Mouse (Mus musculus) neural tube, embryonic 14.5 days (tissue): ENCODE measurements at regions not wholly inside any gene's neighbourhood (a gene's known extent, or its start where the extent isn't known, plus 50 kb on each side); places are given as distances from the start of the nearest gene placed in this dataset.
A peak's percentile ranks its signal among the peaks of the same experiment; 100 is the strongest.

ENCODE experiments used
- ATAC-seq: fragments of 200-750 bp; cut with Nextera tagmentation; 2 replicates; pipeline ENCODE4 v1.8.0; 2017; ENCODE audit warnings: low read depth, mild to moderate bottlenecking, moderate TSS enrichment, moderate library complexity
- H3K27ac ChIP-seq: fragments of 300-500 bp; sonication (generic); 2 replicates; pipeline ENCODE4 v1.5.1; 2014; ENCODE audit warnings: low read depth, mild to moderate bottlenecking, control low read depth, low read length, moderate library complexity, mixed read lengths
- H3K27me3 ChIP-seq: fragments of 300-500 bp; sonication (generic); 2 replicates; pipeline ENCODE4 v1.6.1; 2014; ENCODE audit warnings: low read length; ENCODE audit not compliant: control insufficient read depth, insufficient read depth
- H3K36me3 ChIP-seq: fragments of 300-500 bp; sonication (generic); 2 replicates; pipeline ENCODE4 v1.6.1; 2014; ENCODE audit warnings: low read length, mixed read lengths; ENCODE audit not compliant: control insufficient read depth, insufficient read depth
- H3K4me1 ChIP-seq: fragments of 300-500 bp; sonication (generic); 2 replicates; pipeline ENCODE4 v1.6.1; 2014; ENCODE audit warnings: low read length; ENCODE audit not compliant: control insufficient read depth, insufficient read depth
- H3K4me2 ChIP-seq: fragments of 300-500 bp; sonication (generic); 2 replicates; pipeline ENCODE4 v1.6.1; 2014; ENCODE audit warnings: mild to moderate bottlenecking, low read depth, low read length, control low read depth
- H3K4me3 ChIP-seq: fragments of 300-500 bp; sonication (generic); 2 replicates; pipeline ENCODE4 v1.5.1; 2014; ENCODE audit warnings: low read depth, low read length, control low read depth, mixed read lengths
- H3K9ac ChIP-seq: fragments of 300-500 bp; sonication (generic); replicated peaks from 2 replicates; pipeline ENCODE4 v1.6.1; 2014; ENCODE audit warnings: low read depth, mild to moderate bottlenecking, control low read depth, low read length, mixed read lengths
- H3K9me3 ChIP-seq: fragments of 300-500 bp; sonication (generic); 2 replicates; pipeline ENCODE4 v1.6.1; 2016; ENCODE audit warnings: low read length; ENCODE audit not compliant: control insufficient read depth
- WGBS: fragments of 180-500 bp; shearing (Covaris S2); extraction: QIAGEN DNeasy Blood & Tissue Kit; methylation state at CpG from one replicate; pipeline ENCODE4 v1.1.7; 2014; 5-methylcytosine and 5-hydroxymethylcytosine counted together

GRCm38 (mm10) chr14:24972357-24972756, 485.4 kb downstream of the Rps24 start:
- ATAC-seq = no peak
- H3K9me3 ChIP-seq = no peaks in the 10 kb centered on the region
- H3K9ac ChIP-seq = no peak overlapping the region
- WGBS = 72% methylated on average over 7 of the region's 7 CpGs
- no peaks in the 10 kb centered on the region for H3K36me3 ChIP-seq
- H3K27ac ChIP-seq = no peak overlapping the region
- no peak overlapping the region for H3K4me2 ChIP-seq
- no peaks in the 10 kb centered on the region for H3K27me3 ChIP-seq
- H3K4me1 ChIP-seq = peaks cover 6% of the 10 kb centered on the region; the same call in 1 of the 2 replicates
- H3K4me3 ChIP-seq = no peak overlapping the region

- no peaks in the 10 kb centered on the region for H3K36me3 ChIP-seq
- 62% methylated on average over 4 of the region's 4 CpGs for WGBS
- no peak overlapping the region for H3K27ac ChIP-seq
- no peaks in the 10 kb centered on the region for H3K27me3 ChIP-seq
- H3K4me1 ChIP-seq = peaks cover 6% of the 10 kb centered on the region; the same call in 1 of the 2 replicates
- no peak overlapping the region for H3K4me3 ChIP-seq
- no peaks in the 10 kb centered on the region for H3K9me3 ChIP-seq
- no peak for ATAC-seq
- H3K4me2 ChIP-seq = no peak overlapping the region
- no peak overlapping the region for H3K9ac ChIP-seq
Measured at GRCm38 (mm10) chr14:24973039-24973438, 485.9 kb upstream of the Zmiz1 start.

- Histone ChIP-seq H3K27me3 (no peaks in the 10 kb centered on the region), H3K4me3 (no peak overlapping the region), H3K27ac (no peak overlapping the region), H3K9ac (no peak overlapping the region), H3K36me3 (no peaks in the 10 kb centered on the region), H3K4me2 (no peak overlapping the region), H3K4me1 (peaks cover 6% of the 10 kb centered on the region; the same call in 1 of the 2 replicates), H3K9me3 (no peaks in the 10 kb centered on the region)
- ATAC-seq = no peak
- 48% methylated on average over 4 of the region's 4 CpGs for WGBS
Measured at GRCm38 (mm10) chr14:24973591-24973990, 485.4 kb upstream of the Zmiz1 start.

- WGBS = 18% methylated on average over 8 of the region's 8 CpGs
- Histone ChIP-seq H3K27ac (no peak overlapping the region), H3K4me2 (no peak overlapping the region), H3K9ac (no peak overlapping the region), H3K9me3 (no peaks in the 10 kb centered on the region), H3K27me3 (no peaks in the 10 kb centered on the region), H3K4me1 (no peaks in the 10 kb centered on the region), H3K4me3 (no peak overlapping the region), H3K36me3 (no peaks in the 10 kb centered on the region)
- ATAC-seq = peak; percentile 54; the same call in 1 of the 2 replicates
Measured at GRCm38 (mm10) chr14:24982489-24982888, 476.5 kb upstream of the Zmiz1 start.

DNA sequence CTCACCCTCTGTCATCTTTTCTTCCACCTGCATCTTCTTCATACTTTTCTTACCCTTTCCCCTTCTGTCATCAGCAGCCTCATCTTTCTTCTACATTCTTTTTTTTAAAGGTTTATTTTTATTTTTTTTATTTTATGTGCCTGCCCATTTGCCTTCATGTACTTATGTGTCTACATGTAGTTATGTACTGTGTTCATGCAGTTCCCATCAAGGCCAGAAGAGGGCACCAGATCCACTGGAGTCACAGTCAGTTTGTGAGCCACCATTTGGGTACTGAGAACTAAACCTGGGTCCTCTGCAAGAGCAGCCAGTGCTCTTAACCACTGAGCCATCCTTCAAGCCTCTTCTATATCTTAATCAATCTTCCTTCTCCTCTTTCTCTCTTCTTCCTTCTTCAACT, 475.7 kb upstream of the Zmiz1 start:
- ATAC-seq = no peak
- Histone ChIP-seq H3K9ac (no peak overlapping the region), H3K36me3 (no peaks in the 10 kb centered on the region), H3K27me3 (no peaks in the 10 kb centered on the region), H3K27ac (no peak overlapping the region), H3K9me3 (no peaks in the 10 kb centered on the region), H3K4me3 (no peak overlapping the region), H3K4me2 (no peak overlapping the region), H3K4me1 (no peaks in the 10 kb centered on the region)

GRCm38 (mm10) chr14:24985806-24986359, 473.1 kb upstream of the Zmiz1 start:
- H3K4me2 ChIP-seq = no peak overlapping the region
- 53% methylated on average over 6 of the region's 6 CpGs for WGBS

GRCm38 (mm10) chr14:24986404-24986803, 472.6 kb upstream of the Zmiz1 start:
- Histone ChIP-seq H3K4me2 (no peak overlapping the region), H3K9ac (no peak overlapping the region), H3K4me3 (no peak overlapping the region), H3K27ac (no peak overlapping the region), H3K4me1 (no peaks in the 10 kb centered on the region), H3K27me3 (no peaks in the 10 kb centered on the region), H3K9me3 (no peaks in the 10 kb centered on the region), H3K36me3 (no peaks in the 10 kb centered on the region)
- 81% methylated on average over 4 of the region's 4 CpGs for WGBS
- ATAC-seq = no peak

More at GRCm38 (mm10) chr14:24985806-24986359, 473.1 kb upstream of the Zmiz1 start:
- H3K4me3 ChIP-seq = no peak overlapping the region
- H3K9me3 ChIP-seq = no peaks in the 10 kb centered on the region
- ATAC-seq = no peak
- no peak overlapping the region for H3K9ac ChIP-seq
- H3K27ac ChIP-seq = no peak overlapping the region
- H3K36me3 ChIP-seq = no peaks in the 10 kb centered on the region
- H3K4me1 ChIP-seq = no peaks in the 10 kb centered on the region
- no peaks in the 10 kb centered on the region for H3K27me3 ChIP-seq

GRCm38 (mm10) chr14:24993751-24994658, 465.0 kb upstream of the Zmiz1 start:
- Histone ChIP-seq H3K27me3 (no peaks in the 10 kb centered on the region), H3K9me3 (no peaks in the 10 kb centered on the region), H3K36me3 (no peaks in the 10 kb centered on the region), H3K4me2 (0 out of 2 replicates have a peak overlapping the region, but pooled peaks have one; percentile 18), H3K4me3 (no peak overlapping the region), H3K4me1 (peaks cover 29% of the 10 kb centered on the region; the same call in 1 of the 2 replicates), H3K9ac (no peak overlapping the region), H3K27ac (peak overlapping the region; percentile 72)
- WGBS = 43% methylated on average over 21 of the region's 21 CpGs
- ATAC-seq = peak; percentile 56; the same call in 1 of the 2 replicates

DNA sequence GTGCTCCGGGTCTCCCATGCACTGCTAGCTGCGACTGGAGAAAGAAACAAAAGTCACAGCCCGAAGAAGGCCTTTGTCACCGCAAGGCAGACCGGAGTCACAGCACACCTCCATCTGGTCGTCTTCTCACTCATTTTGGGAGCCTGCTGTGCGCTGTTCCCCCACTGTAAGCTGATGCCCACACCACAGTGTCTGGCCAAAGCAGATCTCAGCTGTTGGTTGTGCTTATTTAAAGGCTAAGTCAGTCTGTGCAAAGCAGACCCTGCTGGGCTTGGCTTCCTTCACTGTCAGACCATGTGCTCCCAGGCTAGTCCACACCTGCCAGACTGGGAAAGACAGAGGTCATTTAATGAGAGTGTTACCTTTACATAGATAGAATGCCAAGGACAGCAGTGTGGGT, 463.8 kb upstream of the Zmiz1 start:
- Histone ChIP-seq H3K9me3 (no peaks in the 10 kb centered on the region), H3K4me3 (no peak overlapping the region), H3K4me2 (no peak overlapping the region), H3K36me3 (no peaks in the 10 kb centered on the region), H3K4me1 (peaks cover 29% of the 10 kb centered on the region; the same call in 1 of the 2 replicates), H3K27me3 (no peaks in the 10 kb centered on the region), H3K27ac (no peak overlapping the region), H3K9ac (no peak overlapping the region)
- no peak for ATAC-seq
- WGBS = 44% methylated on average over 7 of the region's 7 CpGs
